Mouse (Mus musculus) limb, embryonic 13.5 days (tissue): ENCODE data around the gene Gm38392. TPM values are rescaled to one million over a fixed set of nuclear protein-coding genes. Genes with fewer than 3 reads are reported as not detected.
"Not testable (repeated sequence)": the region's sequence is repeated elsewhere in the genome, so short reads cannot be mapped to it uniquely, and the experiment has no call there.

Experiments
- ATAC-seq: fragments of 200-750 bp; cut with Nextera tagmentation; 2 replicates; pipeline ENCODE4 v1.8.0; 2017; ENCODE audit warnings: low read depth, moderate number of reproducible peaks, moderate TSS enrichment; ENCODE audit not compliant: low FRiP score
- H3K27ac ChIP-seq: fragments of 300-500 bp; sonication (generic); 2 replicates; pipeline ENCODE4 v1.5.1; 2015; ENCODE audit warnings: inconsistent platforms, mild to moderate bottlenecking, moderate library complexity
- H3K27me3 ChIP-seq: fragments of 300-500 bp; sonication (generic); 2 replicates; pipeline ENCODE4 v1.6.1; 2015; ENCODE audit warnings: mild to moderate bottlenecking, inconsistent platforms
- H3K36me3 ChIP-seq: fragments of 300-500 bp; sonication (generic); 2 replicates; pipeline ENCODE4 v1.6.1; 2015; ENCODE audit warnings: inconsistent platforms, mild to moderate bottlenecking, moderate library complexity
- H3K4me1 ChIP-seq: fragments of 300-500 bp; sonication (generic); 2 replicates; pipeline ENCODE4 v1.6.1; 2015; ENCODE audit warnings: inconsistent platforms
- H3K4me2 ChIP-seq: fragments of 300-500 bp; sonication (generic); replicated peaks from 2 replicates; pipeline ENCODE4 v1.6.1; 2015; ENCODE audit warnings: inconsistent platforms, mild to moderate bottlenecking, moderate library complexity
- H3K4me3 ChIP-seq: fragments of 300-500 bp; sonication (generic); 2 replicates; pipeline ENCODE4 v1.5.1; 2015; ENCODE audit warnings: moderate library complexity, mild to moderate bottlenecking, inconsistent platforms
- H3K9ac ChIP-seq: fragments of 300-500 bp; sonication (generic); 2 replicates; pipeline ENCODE4 v1.6.1; 2015; ENCODE audit warnings: mild to moderate bottlenecking, inconsistent platforms
- H3K9me3 ChIP-seq: fragments of 300-500 bp; sonication (generic); 2 replicates; pipeline ENCODE4 v1.6.1; 2016; ENCODE audit warnings: inconsistent platforms
- WGBS: fragments of 180-500 bp; shearing (Covaris S2); methylation state at CpG from one replicate; pipeline ENCODE4 v1.1.7; 2015; 5-methylcytosine and 5-hydroxymethylcytosine counted together
- polyA plus RNA-seq: library from polyadenylated mRNA; unstranded; fragments of >200 nt; fragmentation: Nextera tagmentation; extraction: Ambion mirVana; gene quantifications from 2 replicates; pipeline ENCODE4 v1.2.1, GENCODE M21; 2015

The Gm38392 gene
- polyA plus RNA-seq, 1 experiment from 2014 or later = 1.0 TPM

DNA sequence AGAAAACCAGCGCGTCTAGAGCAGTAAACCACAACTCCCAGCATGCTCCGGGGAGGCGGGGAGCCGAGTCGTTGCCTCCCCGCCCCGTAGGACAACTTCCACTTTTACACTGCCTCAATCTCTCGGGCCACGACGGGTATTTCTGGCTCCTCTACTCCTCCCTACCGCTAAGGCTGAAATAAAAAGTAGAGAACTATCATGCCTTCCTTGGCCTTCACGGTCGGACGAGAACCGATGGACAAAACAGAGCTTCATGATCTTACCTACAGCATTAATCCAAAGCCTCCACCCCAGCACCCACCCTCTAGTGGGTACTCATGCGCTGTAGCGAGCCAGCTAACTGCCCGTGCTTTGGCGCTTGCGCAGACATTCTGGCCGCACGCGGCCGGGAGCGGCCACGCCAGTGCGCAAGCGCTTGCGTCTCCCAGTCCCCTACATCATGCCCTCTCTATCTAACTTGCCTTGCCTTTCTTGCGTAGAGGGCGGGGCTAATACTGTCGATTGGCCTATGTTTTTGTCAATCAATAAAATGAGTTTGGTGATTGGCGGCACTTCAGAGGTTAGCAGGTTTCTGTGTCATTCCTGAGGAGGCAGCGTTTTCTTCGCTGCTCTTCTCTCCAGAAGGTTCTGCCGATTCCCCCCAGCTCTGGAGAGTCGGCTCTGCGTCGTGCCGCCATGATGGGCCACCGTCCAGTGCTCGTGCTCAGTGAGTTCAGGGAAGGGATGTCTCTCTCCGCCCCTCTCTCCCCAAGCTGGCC lies 9.7 kb upstream of the Gm38392 start, which contains the start of the genes Tsacc and Cct3:
Gene Tsacc (minus strand): TSS at position 439 of the 758 bp plus-strand sequence.
Gene Cct3 (plus strand): TSS at position 556 of the 758 bp plus-strand sequence.
- peak within 1 kb of the TSS; percentile 94 for H3K4me2 ChIP-seq
- no peaks in the 10 kb centered on the region for H3K27me3 ChIP-seq
- no peaks in the 10 kb centered on the region for H3K9me3 ChIP-seq
- ATAC-seq = peak; percentile 99
- H3K4me3 ChIP-seq = peak within 1 kb of the TSS; percentile 80
- H3K36me3 ChIP-seq = peaks cover 26% of the 10 kb centered on the region
- WGBS = under 1% methylated on average over 44 of the region's 44 CpGs
- H3K4me1 ChIP-seq = peaks cover 17% of the 10 kb centered on the region
- H3K9ac ChIP-seq = peak within 1 kb of the TSS; percentile 89
- peak within 1 kb of the TSS; percentile 88 for H3K27ac ChIP-seq

DNA sequence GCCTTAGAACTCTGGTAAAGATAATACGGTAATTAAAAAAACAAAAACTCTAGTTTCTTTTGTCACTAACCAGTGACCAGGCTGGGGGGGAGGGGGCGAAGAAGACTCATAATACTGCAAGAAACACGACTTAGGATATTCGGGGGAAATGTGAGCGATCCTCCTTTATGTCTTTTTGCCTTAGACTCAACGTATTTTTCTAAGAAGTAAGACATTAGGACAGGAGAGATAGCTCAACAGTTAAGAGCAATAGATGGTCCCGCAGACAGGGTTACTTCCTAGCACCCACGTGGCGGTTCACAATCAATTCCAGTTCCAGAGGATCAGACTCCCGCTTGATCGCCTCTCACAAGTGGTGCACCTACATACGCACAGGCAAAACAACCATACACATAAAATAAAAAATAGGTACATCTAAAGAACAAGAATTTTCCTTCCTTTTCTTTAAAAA lies 9.1 kb upstream of the Gm38392 start:
- peak overlapping the region; percentile 86 for H3K27ac ChIP-seq
- WGBS = under 1% methylated on average over 12 of the region's 12 CpGs
- peaks cover 20% of the 10 kb centered on the region for H3K36me3 ChIP-seq
- no peaks in the 10 kb centered on the region for H3K9me3 ChIP-seq
- no peaks in the 10 kb centered on the region for H3K27me3 ChIP-seq
- ATAC-seq = peak; percentile 7; the same call in 1 of the 2 replicates
- peak overlapping the region; percentile 67 for H3K9ac ChIP-seq
- H3K4me2 ChIP-seq = peak overlapping the region; percentile 94
- peak overlapping the region; percentile 80 for H3K4me3 ChIP-seq
- peaks cover 17% of the 10 kb centered on the region for H3K4me1 ChIP-seq

DNA sequence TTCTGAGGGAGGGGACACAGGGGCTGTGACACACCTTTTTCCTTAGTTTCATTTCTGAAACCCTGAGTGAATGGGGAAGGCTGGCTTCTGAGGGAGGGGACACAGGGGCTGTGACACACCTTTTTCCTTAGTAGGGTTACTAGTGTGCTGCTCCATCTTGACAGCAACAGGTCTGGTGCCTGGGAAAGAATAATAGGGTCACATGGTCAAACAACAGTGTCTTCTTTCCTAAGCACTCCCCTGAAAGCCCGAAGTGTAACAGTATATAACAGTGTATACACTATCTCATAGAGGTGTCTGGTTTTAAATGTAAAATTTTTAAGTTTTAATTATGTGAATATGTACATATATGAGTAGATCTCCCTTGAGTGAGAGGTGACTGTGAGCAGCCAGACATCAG lies 8.3 kb upstream of the Gm38392 start:
- not testable (repeated sequence) for H3K27ac ChIP-seq, H3K9ac ChIP-seq, ATAC-seq, H3K27me3 ChIP-seq, H3K9me3 ChIP-seq
- H3K4me2 ChIP-seq = peak overlapping the region; percentile 94
- 62% methylated on average over 1 of the region's 1 CpGs for WGBS
- peaks cover 17% of the 10 kb centered on the region for H3K4me1 ChIP-seq
- H3K4me3 ChIP-seq = peak overlapping the region; percentile 80; the same call in 1 of the 2 replicates
- peaks cover 12% of the 10 kb centered on the region for H3K36me3 ChIP-seq

DNA sequence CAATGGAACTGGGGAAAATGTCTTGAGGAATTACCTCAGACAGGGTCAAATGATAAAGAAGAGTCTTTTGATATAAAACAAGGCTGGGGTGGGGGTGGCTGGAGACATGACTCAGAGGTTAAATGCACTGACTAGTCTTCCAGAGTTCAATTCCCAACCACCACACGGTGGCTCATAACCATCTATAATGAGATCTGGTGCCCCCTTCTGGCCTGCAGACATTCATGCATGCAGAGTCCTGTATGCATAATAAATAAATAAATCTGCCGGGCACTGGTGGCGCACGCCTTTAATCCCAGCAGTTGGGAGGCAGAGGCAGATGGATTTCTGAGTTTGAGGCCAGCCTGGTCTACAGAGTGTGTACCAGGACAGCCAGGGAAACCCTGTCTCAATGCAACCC lies 5.0 kb upstream of the Gm38392 start:
- WGBS = 58% methylated on average over 4 of the region's 4 CpGs
- Histone ChIP-seq H3K4me1 (peaks cover 4% of the 10 kb centered on the region; the same call in 1 of the 2 replicates), H3K36me3 (no peaks in the 10 kb centered on the region), H3K9me3 (no peaks in the 10 kb centered on the region), H3K4me3 (no peak overlapping the region), H3K9ac (no peak overlapping the region), H3K27me3 (no peaks in the 10 kb centered on the region), H3K27ac (no peak overlapping the region), H3K4me2 (no peak overlapping the region)
- ATAC-seq = no peak

DNA sequence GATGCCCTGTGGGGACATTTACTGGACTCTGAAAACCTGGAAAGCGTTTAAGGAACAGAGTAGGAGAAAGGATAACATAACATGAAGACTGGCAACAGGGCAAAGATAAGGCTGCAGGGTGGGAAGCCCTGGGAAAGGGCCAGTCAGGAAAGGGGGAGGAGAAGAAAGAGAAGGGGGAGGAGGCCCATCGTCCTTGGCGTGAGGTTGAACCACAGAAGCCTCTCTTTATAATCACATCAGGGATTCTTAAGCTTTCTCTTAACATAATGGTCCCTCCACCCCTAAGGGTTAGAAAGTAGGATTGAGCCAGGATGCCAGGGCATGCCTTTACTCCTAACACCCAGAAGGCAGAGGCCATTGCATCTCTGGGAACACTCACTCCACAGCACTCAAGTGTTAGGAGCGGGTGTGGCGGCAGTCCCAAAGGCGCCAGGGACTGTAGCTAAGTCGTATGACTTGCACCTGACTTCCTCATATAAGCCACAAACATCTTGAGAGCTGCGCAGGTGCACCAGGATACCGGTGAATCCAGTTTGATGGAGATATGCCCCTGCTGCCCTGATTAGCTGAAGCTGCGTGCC lies 1.2 kb upstream of the Gm38392 start:
- not testable (repeated sequence) for H3K9me3 ChIP-seq, H3K9ac ChIP-seq, H3K4me3 ChIP-seq, H3K27ac ChIP-seq, H3K36me3 ChIP-seq, H3K27me3 ChIP-seq, H3K4me1 ChIP-seq, ATAC-seq, H3K4me2 ChIP-seq
- 89% methylated on average over 9 of the region's 10 CpGs for WGBS

DNA sequence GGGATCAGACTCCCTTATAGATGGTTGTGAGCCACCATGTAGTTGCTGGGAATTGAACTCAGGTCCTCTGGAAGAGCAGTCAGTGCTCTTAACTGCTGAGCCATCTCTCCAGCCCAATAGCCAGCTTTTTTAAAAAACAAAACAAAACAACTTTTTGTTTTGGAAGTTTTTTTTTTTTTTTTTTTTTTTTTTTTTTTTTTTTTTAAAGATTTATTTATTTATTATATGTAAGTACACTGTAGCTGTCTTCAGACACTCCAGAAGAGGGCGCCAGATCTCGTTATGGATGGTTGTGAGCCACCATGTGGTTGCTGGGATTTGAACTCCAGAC lies 1.5 kb downstream of the Gm38392 start:
- not testable (repeated sequence) for ATAC-seq, H3K4me2 ChIP-seq, H3K27ac ChIP-seq, H3K27me3 ChIP-seq, H3K4me1 ChIP-seq, H3K9me3 ChIP-seq, H3K4me3 ChIP-seq, H3K36me3 ChIP-seq, H3K9ac ChIP-seq
- 80% methylated on average over 2 of the region's 2 CpGs for WGBS

DNA sequence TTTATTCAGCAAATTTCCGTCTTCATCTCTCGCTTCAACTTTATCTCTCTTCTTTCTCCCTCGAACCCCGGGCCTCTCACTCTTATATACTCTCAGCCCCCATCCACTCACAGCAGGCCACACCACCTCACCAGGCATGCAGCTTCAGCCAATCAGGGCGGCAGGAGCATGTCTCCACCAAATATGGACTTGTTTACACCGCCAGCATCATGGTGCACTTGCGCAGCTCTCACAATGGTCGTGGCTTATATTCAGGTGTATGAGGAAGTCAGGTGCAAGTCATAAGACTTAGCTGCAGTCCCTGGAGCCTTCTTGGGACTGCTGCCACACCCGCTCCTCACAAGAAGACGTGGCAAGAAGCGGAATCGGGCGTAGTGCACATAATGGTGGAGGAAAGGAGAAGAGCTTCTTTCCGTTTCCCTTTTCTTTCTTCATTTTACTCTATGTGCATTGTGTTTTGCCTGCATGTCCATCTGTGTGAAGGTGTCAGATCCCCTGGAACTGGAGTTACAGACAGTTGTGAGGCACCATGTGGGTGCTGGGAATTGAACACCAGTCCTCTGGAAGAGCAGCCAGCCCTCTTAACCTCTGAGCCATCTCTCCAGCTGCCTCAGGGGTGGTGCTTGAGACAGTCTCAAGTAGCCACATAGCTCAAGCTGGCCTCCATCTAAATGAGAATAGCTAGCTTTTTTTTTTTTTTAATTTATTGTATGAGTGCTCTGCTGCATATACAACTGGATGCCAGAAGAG lies 2.0 kb downstream of the Gm38392 start:
- H3K27ac ChIP-seq, H3K27me3 ChIP-seq, H3K36me3 ChIP-seq, H3K4me2 ChIP-seq, H3K9ac ChIP-seq, H3K9me3 ChIP-seq, ATAC-seq, H3K4me1 ChIP-seq, H3K4me3 ChIP-seq: not testable (repeated sequence)
- WGBS = 95% methylated on average over 14 of the region's 14 CpGs

DNA sequence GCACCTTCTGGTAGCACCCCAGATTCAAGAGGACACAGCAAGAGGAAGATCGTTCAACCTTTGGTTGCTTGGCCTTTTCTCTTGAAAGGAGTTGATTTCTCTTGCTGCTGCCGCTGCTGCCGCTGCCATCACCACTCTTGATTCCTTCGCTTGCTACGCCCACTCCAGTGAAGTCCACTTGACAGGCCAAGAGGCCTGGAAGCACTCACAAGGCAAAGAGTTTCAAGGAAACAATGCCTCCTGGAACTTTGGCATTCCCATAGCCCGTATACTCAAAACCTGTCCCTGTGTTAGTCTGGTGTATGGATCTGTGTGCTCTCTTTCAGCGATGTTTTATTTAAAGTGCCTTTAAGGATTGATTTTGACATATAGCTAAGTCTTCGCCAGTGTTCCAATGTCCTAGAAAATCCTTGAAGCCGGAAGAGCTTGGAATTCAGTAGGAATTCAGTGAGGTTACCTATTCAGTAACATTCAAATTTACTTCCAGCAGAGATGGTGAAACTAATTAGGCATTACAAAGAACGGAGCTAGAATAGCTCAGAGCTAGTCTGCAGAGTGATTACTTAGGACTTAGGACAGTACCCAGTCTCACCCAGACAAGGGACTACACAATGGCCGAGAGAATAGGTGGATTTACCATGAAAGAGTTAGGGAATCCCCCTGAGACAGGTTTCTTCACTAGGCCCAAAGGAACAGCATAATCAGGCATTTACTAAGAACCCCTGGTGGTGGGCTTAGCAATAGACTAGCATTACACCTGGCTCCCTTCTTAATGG lies 5.7 kb downstream of the Gm38392 start:
- not testable (repeated sequence) for H3K4me3 ChIP-seq, H3K27me3 ChIP-seq, H3K9ac ChIP-seq, H3K27ac ChIP-seq, H3K4me2 ChIP-seq, H3K36me3 ChIP-seq, ATAC-seq, H3K9me3 ChIP-seq, H3K4me1 ChIP-seq
- 75% methylated on average over 11 of the region's 11 CpGs for WGBS

DNA sequence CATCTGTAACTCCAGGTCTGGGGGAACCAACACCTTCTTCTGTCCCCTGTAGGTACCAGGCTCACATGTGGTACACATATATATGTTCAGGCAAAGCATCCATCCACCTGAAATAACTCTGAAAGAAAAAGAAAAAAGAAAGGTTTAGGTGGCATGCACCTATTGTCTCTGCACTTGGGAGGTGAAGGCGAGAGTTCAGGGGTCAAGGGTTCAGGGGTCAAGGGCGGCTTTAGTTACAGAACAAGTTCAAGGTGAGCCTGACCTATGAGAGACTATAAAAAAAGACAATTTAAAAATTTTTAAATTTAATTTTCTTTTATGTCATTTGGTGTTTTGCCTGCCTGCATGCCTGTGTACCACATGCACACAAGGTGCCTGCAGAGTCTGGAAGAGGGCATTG lies 7.0 kb downstream of the Gm38392 start:
- Histone ChIP-seq H3K4me1 (no peaks in the 10 kb centered on the region), H3K9ac (no peak overlapping the region), H3K36me3 (no peaks in the 10 kb centered on the region), H3K9me3 (no peaks in the 10 kb centered on the region), H3K27ac (no peak overlapping the region), H3K4me3 (no peak overlapping the region), H3K4me2 (no peak overlapping the region), H3K27me3 (no peaks in the 10 kb centered on the region)
- WGBS = 97% methylated on average over 2 of the region's 2 CpGs
- ATAC-seq = no peak

DNA sequence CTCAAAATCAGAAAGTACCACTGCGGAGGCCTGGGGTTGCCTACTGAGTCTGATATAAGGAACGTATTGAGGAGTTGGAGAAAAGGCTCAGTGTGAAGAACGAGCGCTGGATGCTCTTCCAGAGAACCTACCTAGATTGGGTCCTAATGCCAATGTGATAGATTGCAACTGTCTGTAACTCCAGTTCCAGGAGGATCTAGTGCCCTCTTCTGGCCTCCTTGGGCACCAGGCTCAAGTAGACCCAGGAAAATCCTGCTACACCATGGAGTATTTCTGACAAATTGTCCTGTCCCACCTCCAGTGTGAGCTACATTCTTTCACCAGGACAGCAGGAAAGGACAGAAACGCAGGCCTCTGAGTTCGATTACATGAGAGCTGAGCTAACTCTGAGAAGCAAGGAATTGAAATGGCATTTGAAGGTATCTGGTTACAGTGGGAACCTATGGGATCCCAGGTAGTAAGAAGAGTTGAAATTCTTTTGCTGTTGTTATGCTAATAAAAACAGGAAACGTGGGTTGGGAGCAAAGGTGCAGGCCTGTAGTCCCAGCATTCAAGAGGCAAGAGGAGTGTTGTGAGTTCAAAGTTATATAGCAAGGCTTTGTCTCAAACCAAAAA lies 10.4 kb downstream of the Gm38392 start:
- no peak for ATAC-seq
- Histone ChIP-seq H3K4me1 (no peaks in the 10 kb centered on the region), H3K4me3 (no peak overlapping the region), H3K36me3 (no peaks in the 10 kb centered on the region), H3K27ac (no peak overlapping the region), H3K27me3 (no peaks in the 10 kb centered on the region), H3K4me2 (no peak overlapping the region), H3K9me3 (no peaks in the 10 kb centered on the region), H3K9ac (no peak overlapping the region)
- 44% methylated on average over 7 of the region's 7 CpGs for WGBS

DNA sequence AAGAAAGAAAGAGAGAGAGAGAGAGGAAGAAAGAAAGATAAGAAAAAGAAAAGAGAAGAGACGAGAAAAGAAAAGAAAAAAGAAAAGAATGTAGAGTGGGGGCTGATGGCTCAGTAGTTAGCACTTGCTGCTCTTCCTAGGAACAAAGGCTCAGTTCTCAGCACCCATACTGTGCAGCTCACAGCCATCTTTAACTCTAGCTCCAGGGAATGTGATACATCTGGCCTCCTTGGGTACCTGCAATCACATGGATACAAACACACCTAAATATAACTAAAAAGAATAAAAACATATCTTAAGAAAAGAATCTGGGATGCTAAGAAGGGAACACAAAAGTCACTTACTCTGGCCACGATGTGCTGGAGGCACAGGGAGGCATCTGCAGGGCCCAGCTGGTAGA lies 10.9 kb downstream of the Gm38392 start:
- H3K4me2 ChIP-seq = no peak overlapping the region
- no peak overlapping the region for H3K9ac ChIP-seq
- no peak for ATAC-seq
- no peaks in the 10 kb centered on the region for H3K36me3 ChIP-seq
- H3K27ac ChIP-seq = no peak overlapping the region
- WGBS = 90% methylated on average over 2 of the region's 2 CpGs
- H3K4me1 ChIP-seq = no peaks in the 10 kb centered on the region
- no peak overlapping the region for H3K4me3 ChIP-seq
- no peaks in the 10 kb centered on the region for H3K27me3 ChIP-seq
- no peaks in the 10 kb centered on the region for H3K9me3 ChIP-seq
